Mouse (Mus musculus) megakaryocyte progenitor cell, adult 5-6 weeks (primary cell): ENCODE data around the gene Pds5a. TPM values are rescaled to one million over a fixed set of nuclear protein-coding genes. Genes with fewer than 3 reads are reported as not detected.
A peak's percentile ranks its signal among the peaks of the same experiment; 100 is the strongest.
"Not testable (repeated sequence)": the region's sequence is repeated elsewhere in the genome, so short reads cannot be mapped to it uniquely, and the experiment has no call there.

Experiments used
- ATAC-seq: replicated peaks from 2 replicates; pipeline ENCODE4 v1.8.0; 2016; ENCODE audit warnings: mild to moderate bottlenecking, moderate TSS enrichment, inconsistent platforms; ENCODE audit not compliant: poor library complexity
- total RNA-seq, 2 experiments: library from RNA; stranded (forward) in 1 of 2; stranded (reverse) in 1 of 2; fragments of 157-497, 149-512 nt in 1 of 2; fragments of 200-1000 nt in 1 of 2; gene quantifications; 2 replicates each; pipeline versions ENCODE4 v1.2.3 to v1.2.4; 2015 to 2017

Gene Pds5a
- total RNA-seq (2015) (215 and 245 TPM in 2 replicates), total RNA-seq (2017) (189 and 232 TPM in 2 replicates)

GRCm38 (mm10) chr5:65697836-65698758 is at the start of gene Pds5a:
Pds5a (minus strand) TSS chr5:65698273.
- ATAC-seq = peak; percentile 79

DNA sequence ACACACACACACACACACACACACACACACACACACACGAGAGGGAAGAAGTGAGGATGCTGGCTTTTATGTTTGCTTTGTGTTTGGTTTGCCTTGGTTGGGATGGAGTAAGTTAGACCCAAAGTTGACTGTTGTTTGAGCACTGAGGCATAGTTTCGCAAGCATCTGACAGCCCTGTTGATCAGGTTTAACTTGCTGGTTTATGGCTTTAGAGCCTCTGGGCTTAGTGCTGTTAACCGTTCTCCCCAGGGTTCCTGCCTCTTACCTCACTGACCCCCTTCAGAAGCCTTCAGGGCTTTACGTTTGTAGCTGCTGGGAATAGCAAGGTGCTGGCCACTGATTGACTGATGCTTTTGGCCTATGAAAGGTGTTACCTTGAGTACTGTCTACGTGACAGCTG is 48.8 kb upstream of the Pds5a start:
- no peak for ATAC-seq

DNA sequence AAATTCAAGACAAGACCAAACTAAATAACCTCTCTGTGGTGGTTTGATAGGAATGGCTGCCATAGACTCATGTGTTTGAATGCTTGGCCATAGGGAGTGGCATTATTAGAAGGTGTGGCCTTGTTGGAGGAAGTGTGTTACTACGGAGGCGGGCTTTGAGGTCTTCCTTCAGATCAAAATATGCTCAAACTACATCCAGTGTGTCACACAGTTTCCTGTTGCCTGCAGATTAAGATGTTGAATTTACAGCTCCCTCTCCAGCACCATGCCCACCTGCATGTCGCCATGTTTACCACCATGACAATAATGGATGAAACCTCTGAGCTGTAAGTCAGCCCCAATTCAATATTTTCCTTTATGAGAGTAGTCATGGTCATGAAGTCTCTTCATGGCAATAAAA is 41.3 kb upstream of the Pds5a start:
- peak; percentile 55 for ATAC-seq

GRCm38 (mm10) chr5:65735601-65736000 is 37.5 kb upstream of the Pds5a start:
- ATAC-seq = no peak

GRCm38 (mm10) chr5:65731173-65732007 is 33.3 kb upstream of the Pds5a start:
- peak; percentile 98 for ATAC-seq

DNA sequence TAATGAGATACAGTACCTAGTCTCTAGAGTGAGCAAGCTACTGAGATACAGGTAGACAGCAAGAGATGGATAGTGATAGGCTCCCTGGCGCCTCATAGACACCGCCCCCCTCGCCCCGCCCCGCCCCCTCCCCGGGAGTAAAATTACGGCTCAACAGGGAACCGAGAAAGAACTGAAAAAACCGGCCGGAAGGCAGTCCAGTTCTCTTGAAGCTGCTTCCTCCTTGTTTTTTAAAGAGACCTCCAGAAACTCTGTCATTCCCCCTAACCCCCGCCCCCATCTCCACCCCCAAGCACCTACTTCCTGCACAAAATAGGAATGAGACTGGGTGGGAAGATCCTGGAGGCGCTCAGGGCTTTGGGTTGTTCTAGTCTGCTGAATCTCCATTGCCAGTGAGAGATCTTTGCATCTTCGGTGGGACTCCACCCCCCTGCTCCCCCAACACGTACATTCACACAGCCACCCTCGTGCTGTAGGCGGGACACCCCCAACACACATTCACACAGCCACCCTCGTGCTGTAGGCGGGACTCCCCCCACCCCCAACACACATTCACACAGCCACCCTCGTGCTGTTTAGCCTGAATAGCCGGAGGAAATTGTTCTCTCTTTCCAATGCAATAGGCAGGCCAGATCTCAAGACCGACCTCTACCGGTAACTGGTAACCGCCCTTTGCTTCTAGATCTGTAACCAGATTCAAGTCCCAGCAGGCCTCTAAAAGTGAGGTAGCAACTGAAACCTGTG is 26.4 kb upstream of the Pds5a start:
- peak; percentile 95 for ATAC-seq

DNA sequence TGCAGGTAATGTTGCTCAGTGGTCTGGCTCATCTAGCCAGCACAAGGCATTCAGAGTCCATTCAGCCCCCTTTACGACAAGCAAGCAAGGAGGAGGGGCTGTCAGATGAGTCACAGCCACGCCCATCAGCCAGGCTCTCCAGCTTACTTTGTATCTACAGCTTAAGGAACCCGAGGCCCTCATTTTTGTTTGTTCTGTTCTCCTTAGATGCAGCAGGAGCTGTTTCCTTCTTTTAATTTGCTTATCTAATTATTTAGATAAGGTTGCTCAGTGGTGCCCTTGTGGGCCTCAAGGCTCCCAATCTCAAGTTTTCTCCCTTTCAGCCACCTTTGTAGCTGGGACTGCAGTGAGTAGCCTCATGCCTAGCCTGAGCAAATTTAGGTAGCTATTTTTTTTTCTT is 20.3 kb upstream of the Pds5a start:
- peak; percentile 95 for ATAC-seq

- ATAC-seq = not testable (repeated sequence)
These were observed 19.8 kb upstream of the Pds5a start for GRCm38 (mm10) chr5:65717903-65718211.

GRCm38 (mm10) chr5:65717063-65717902 is 19.2 kb upstream of the Pds5a start:
- ATAC-seq = no peak

DNA sequence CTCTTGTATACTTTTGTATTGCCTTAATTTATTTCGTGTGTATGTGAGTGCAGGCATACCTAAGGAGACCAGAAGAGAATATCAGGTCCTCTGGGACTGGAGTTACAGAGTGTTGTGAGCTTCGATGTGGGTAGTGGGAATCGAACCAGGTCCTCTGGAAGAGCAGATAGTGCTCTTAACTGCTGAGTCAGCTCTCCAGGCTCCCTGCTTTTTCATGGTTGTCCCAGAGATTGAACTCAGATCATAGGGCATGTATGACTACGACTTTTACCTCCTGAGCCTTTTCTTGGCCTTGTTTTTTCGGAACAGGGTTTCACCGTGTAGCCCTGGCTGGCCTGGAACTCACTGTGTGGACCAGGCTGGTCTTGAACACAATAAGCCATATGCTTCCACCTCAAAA is 17.0 kb upstream of the Pds5a start:
- ATAC-seq = no peak

DNA sequence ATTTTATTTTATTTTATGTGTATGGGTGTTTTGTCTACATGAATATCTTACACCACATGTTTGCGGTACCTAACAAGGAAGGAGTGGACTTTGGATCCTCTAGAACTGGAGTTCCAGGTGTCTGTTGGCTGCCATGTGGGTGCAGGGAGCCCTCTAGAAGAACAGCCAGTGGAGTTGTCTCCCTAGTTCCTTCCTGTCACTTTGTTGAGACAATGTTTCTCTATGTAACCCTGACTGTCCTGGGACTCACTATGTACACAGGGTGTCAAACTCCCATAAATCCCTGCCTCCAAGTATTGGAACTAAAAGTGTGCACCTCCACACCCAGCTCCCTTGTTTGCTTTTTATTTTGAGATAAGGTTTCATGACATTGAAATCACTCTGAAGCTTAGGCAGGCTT is 13.4 kb upstream of the Pds5a start:
- ATAC-seq = no peak

DNA sequence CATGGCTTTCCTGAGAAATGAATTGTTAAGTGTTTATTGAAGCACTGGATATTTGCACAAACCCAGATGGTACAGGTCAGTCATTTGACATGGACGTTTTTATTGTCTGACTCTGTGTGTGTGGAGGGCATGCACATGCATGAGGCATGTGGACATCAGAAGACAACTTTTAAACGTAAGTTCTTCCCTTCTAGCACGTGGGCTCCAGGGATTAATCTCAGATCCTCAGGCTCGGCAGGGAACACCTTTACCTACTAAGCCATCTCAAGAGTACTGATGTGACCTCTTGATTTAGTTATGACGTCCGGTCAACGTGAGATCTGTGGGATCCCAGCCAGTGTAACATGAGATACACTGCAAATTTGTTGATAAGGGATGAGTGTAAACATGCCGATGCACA is 12.2 kb upstream of the Pds5a start:
- no peak for ATAC-seq

DNA sequence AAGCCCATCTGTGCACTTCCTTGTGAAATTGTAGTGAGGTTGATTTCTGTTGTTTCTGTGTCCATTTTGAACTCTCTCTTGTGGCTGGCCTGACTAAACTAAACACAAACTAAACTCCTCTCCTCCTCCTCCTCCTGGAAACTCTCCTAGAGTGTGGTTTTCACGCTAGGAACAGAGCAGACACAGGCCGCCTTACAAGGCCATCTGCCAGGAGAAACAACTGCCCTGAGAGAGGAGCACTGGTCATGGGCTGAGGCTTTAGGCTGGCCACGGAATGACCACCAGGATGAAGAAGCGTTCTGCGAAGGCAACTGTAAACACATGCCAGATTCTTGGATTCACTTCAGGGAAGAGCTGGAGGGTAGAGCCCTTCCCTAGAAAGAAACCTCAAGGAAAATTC is 8.9 kb upstream of the Pds5a start:
- ATAC-seq = no peak

DNA sequence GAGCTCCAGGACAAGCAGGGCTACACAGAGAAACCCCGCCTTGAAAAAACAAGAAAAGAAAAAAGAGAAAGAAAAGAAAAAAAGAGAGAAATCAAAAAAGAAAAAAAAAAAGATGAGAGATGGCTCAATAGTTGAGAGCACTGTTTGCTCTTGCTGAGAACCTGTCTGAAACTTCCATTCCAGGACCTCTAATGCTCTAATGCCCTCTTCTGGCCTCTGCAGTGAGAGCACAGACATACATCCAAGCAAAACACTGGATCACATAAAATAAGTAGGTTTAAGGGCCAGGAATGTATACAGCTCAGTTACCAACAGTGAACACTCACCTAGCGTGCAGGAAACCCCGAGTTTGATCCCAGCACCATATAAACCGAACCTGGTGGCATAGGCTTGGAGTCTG is 8.1 kb upstream of the Pds5a start:
- ATAC-seq = peak; percentile 69

DNA sequence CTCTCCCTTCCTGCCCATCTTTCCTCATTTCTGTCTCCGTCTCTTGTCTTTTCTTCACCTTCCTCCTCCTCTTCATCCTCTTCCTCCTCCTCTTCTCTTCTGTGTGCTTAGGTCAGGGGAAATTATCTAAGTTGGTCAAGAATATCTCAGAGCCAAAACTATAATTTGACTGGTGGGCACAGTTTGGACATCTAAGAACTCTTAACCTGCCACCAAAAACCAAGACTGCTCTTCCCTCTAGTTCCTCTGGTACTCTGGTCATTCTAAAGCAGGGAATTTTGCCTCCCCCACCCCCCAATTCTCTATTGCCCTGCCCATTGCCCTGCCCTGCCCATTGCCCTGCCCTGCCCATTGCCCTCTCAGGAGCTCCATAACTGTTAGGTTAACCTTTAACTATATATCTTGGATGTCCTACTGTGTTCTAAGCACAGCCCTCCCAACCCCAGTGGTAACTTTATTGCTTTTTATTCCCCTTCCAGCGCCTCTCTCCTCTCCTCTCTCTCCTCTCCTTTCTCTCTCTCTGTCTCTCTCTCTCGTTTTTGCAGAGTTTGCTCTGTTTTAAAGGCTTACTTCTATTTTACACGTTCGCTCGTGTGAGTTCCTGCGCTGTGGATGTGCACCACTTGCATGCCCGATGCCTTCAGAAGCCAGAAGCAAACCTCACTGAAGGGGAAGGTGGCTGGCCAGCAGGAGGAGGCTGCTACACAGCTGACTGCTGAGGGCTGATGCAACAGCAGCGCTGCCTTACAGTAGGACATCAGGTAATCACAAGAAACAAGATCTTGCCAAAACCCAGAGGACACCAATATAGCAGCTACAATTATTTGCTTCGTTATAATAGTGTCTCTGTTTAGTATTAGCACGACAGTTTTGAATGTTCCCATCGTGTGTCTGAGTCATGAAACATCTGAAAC is 6.9 kb upstream of the Pds5a start:
- peak; percentile 52; the same call in 1 of the 2 replicates for ATAC-seq

GRCm38 (mm10) chr5:65703261-65703660 is 5.2 kb upstream of the Pds5a start:
- no peak; the same call in 1 of the 2 replicates for ATAC-seq

- no peak for ATAC-seq
These were observed 2.0 kb upstream of the Pds5a start for GRCm38 (mm10) chr5:65700102-65700501.

- no peak for ATAC-seq
These were observed 1.1 kb upstream of the Pds5a start for GRCm38 (mm10) chr5:65699146-65699545.

DNA sequence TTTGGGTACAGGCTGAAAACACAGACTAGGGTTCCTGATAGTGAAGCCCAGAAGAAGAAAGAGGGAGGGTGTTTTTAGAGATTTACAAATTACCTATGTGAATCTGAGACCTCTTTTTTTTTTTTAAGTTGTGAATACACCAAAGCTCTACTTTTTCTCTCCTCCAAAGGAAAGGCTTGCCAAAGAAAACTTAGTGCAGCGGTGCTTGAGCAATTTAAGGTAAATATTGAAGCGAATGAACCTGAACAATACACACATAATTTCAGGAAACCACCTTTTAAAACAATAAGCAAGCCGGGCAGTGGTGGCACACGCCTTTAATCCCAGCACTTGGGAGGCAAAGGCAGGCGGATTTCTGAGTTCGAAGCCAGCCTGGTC is 675 bp upstream of the Pds5a start:
- no peak for ATAC-seq
